Mouse (Mus musculus) urinary bladder, postnatal 14 days (tissue): Measurements from ENCODE around the gene Tle4.
"Not testable (repeated sequence)": the region's sequence is repeated elsewhere in the genome, so short reads cannot be mapped to it uniquely, and the experiment has no call there.

Source experiments
- DNase-seq: peaks from one replicate; pipeline ENCODE4 v3.0.0; 2021; ENCODE audit warnings: low spot score

Gene Tle4

GRCm38 (mm10) chr19:14597917-14598689 lies at the start of gene Tle4:
Tle4 (minus strand) TSS chr19:14598051.
- DNase-seq, result peak; percentile 100

GRCm38 (mm10) chr19:14645666-14646065 lies 47.8 kb upstream of the Tle4 start:
- DNase-seq, result no peak

- DNase-seq, result no peak
Measured at GRCm38 (mm10) chr19:14644756-14645155, 46.9 kb upstream of the Tle4 start.

- DNase-seq, result not testable (repeated sequence)
Measured at GRCm38 (mm10) chr19:14643091-14643490, 45.2 kb upstream of the Tle4 start.

GRCm38 (mm10) chr19:14642663-14643062 lies 44.8 kb upstream of the Tle4 start:
- no peak for DNase-seq

GRCm38 (mm10) chr19:14635213-14635928 lies 37.5 kb upstream of the Tle4 start:
- no peak for DNase-seq

GRCm38 (mm10) chr19:14623355-14623754 lies 25.5 kb upstream of the Tle4 start:
- no peak for DNase-seq

- DNase-seq, result no peak
Measured at GRCm38 (mm10) chr19:14620534-14620933, 22.7 kb upstream of the Tle4 start.

GRCm38 (mm10) chr19:14619814-14620213 lies 22.0 kb upstream of the Tle4 start:
- no peak for DNase-seq

- no peak for DNase-seq
Measured at GRCm38 (mm10) chr19:14614816-14615215, 17.0 kb upstream of the Tle4 start.

GRCm38 (mm10) chr19:14610542-14611317 lies 12.9 kb upstream of the Tle4 start:
- no peak for DNase-seq

GRCm38 (mm10) chr19:14600841-14601240 lies 3.0 kb upstream of the Tle4 start:
- no peak for DNase-seq

- no peak for DNase-seq
Measured at GRCm38 (mm10) chr19:14600354-14600753, 2.5 kb upstream of the Tle4 start.

- DNase-seq, result no peak
Measured at GRCm38 (mm10) chr19:14599851-14600251, 2.0 kb upstream of the Tle4 start.

- no peak for DNase-seq
Measured at GRCm38 (mm10) chr19:14598690-14599288, 938 bp upstream of the Tle4 start.

GRCm38 (mm10) chr19:14596941-14597916 lies 622 bp downstream of the Tle4 start:
- DNase-seq, result peak; percentile 36

GRCm38 (mm10) chr19:14596358-14596940 lies 1.4 kb downstream of the Tle4 start:
- DNase-seq, result no peak

- DNase-seq, result no peak
Measured at GRCm38 (mm10) chr19:14595390-14595997, 2.4 kb downstream of the Tle4 start.

GRCm38 (mm10) chr19:14594537-14594936 lies 3.3 kb downstream of the Tle4 start:
- DNase-seq, result no peak
